ENCODE assay signal across 8 mouse cellular contexts in the genomic region with DNA sequence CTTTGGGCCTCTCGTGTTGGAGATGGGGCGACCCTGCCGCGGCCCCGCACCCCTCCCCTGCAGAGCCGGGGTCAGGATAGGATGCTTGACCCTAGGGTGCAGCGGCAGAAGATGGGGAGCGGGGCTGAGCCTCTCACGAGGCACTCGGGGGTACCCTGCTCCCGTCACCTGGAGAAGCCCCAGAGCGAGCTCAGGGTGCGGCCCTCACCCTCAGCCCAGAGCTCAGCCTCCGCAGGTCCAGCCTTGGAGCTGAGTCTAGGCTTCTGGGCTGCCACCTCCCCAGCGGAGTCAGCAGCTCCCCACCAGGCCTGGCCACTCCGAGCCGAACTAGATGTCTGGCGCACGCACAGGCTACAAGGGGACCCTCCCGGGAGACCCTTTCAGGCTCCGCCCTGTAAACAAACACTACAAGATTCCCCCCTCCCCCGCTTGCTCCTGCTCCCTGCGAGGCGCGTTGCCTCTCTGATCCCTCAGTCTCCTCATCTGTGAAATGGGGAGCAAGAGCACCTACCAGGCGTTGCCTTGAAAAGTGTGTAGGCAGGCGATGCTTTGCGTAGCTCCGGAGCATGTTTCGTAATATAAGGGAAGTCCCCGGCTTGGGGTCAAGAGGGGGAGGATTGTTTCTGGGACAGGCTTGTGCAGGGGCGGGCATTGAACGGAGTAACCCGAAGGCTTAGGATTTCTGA. TPM values are rescaled to one million over a fixed set of nuclear protein-coding genes. Genes with fewer than 3 reads are reported as not detected.
A peak's percentile ranks its signal among the peaks of the same experiment; 100 is the strongest.
DNase-seq lines count a peak whose midpoint lies in the region; ATAC-seq and TF ChIP-seq lines count a peak whose summit lies in the region.

No protein-coding gene starts in this region.

- peak overlapping the region; percentile 56 for H3K27ac ChIP-seq in intestine, embryonic 15.5 days

- peak; percentile 44 for ATAC-seq in intestine, embryonic 15.5 days

- H3K4me1 ChIP-seq in E14TG2a.4 (replicated peaks; ENCODE audit: low read depth, low read length): peaks cover 72% of the 10 kb centered on the region
- H3K4me1 ChIP-seq in intestine, embryonic 15.5 days (replicated peaks): peaks cover 34% of the 10 kb centered on the region

- 0 out of 2 replicates have a peak, but pooled peaks cover 3% of the 10 kb centered on the region for H3K36me3 ChIP-seq in E14TG2a.4 (ENCODE audit: insufficient read depth, low read length)
- H3K36me3 ChIP-seq in intestine, embryonic 15.5 days: no peaks in the 10 kb centered on the region

- 7% methylated on average over 34 of the region's 34 CpGs for WGBS in intestine, embryonic 15.5 days

- peak overlapping the region; percentile 87 for H3K4me2 ChIP-seq in intestine, embryonic 15.5 days (replicated peaks)

- H3K9me3 ChIP-seq in E14TG2a.4 (ENCODE audit: low read length): no peaks in the 10 kb centered on the region
- H3K9me3 ChIP-seq in intestine, embryonic 15.5 days: no peaks in the 10 kb centered on the region

- no peak for TF ChIP-seq CTCF in E14TG2a.4 (conservative IDR thresholded peaks at IDR 0.05; ENCODE audit: low read length)

- peak; percentile 66 to 85 for DNase-seq in adrenal gland, adult (ENCODE audit: inconsistent age in 2 of 2, low spot score in 1 of 2)
- DNase-seq in adrenal gland, adult 8-10 months: no peak
- DNase-seq in cerebellum, adult 9-10 months: peak; percentile 77
- peak; percentile 58 for DNase-seq in gastrocnemius, postnatal 10 days
- peak; percentile 73 for DNase-seq in lung, postnatal 25 days (ENCODE audit: low spot score)
- peak; percentile 55 for DNase-seq in retina, postnatal 1 day

- H3K9ac ChIP-seq in intestine, embryonic 15.5 days: peak overlapping the region; percentile 61

- no peaks in the 10 kb centered on the region for H3K27me3 ChIP-seq in E14TG2a.4 (ENCODE audit: insufficient read depth, low read length)
- H3K27me3 ChIP-seq in intestine, embryonic 15.5 days (replicated peaks): no peaks in the 10 kb centered on the region

- H3K4me3 ChIP-seq in E14TG2a.4 (replicated peaks; ENCODE audit: low read length): peak overlapping the region; percentile 97
- H3K4me3 ChIP-seq in intestine, embryonic 15.5 days (replicated peaks): peak overlapping the region; percentile 76

RNA-seq across cellular contexts. Expression of a gene that starts 7.9 kb away (rescaled TPM):
- total RNA-seq in adrenal gland, adult 8-10 months (2022): 10 to 100 TPM; 42.7 to 61.4 (median 51.8) TPM
- total RNA-seq in gastrocnemius, postnatal 10 days (2021): 10 to 100 TPM; 59.7 to 66.0 TPM
- polyA plus RNA-seq in intestine, embryonic 15.5 days (2015; fragmentation: Nextera tagmentation; extraction: Ambion mirVana): 14.0 and 15.7 TPM in 2 replicates

RNA-seq across cellular contexts. Expression of a gene that starts 14.2 kb away (rescaled TPM):
- total RNA-seq in adrenal gland, adult 8-10 months (2022): 10 to 100 TPM; 24.1 to 57.3 (median 40.1) TPM
- total RNA-seq in gastrocnemius, postnatal 10 days (2021): 1,000 to 10,000 TPM; 1,275 to 1,593 TPM
- 19.2 and 19.6 TPM in 2 replicates for polyA plus RNA-seq in intestine, embryonic 15.5 days (2015; fragmentation: Nextera tagmentation; extraction: Ambion mirVana)

RNA-seq across cellular contexts. Expression of a gene that starts 20.5 kb away (rescaled TPM):
- total RNA-seq in adrenal gland, adult 8-10 months (2022): 10 to 100 TPM in 3 of 4 experiments, 1 to 10 TPM in 1; 8.5 to 18.9 (median 13.8) TPM
- 10 to 100 TPM; 31.7 to 42.6 TPM for total RNA-seq in gastrocnemius, postnatal 10 days (2021)
- 16.4 and 18.8 TPM in 2 replicates for polyA plus RNA-seq in intestine, embryonic 15.5 days (2015; fragmentation: Nextera tagmentation; extraction: Ambion mirVana)

RNA-seq across cellular contexts. Expression of a gene that starts 31.9 kb away (rescaled TPM):
- not detected for total RNA-seq in adrenal gland, adult 8-10 months (2022)
- not detected for total RNA-seq in gastrocnemius, postnatal 10 days (2021)
- not detected in 2 replicates for polyA plus RNA-seq in intestine, embryonic 15.5 days (2015; fragmentation: Nextera tagmentation; extraction: Ambion mirVana)

RNA-seq across cellular contexts. Expression of a gene that starts 32.8 kb away (rescaled TPM):
- total RNA-seq in adrenal gland, adult 8-10 months (2022): under 1 TPM in 1 of 4 experiments, not detected in 3; 0.46 TPM
- total RNA-seq in gastrocnemius, postnatal 10 days (2021): not detected
- 0.56 and 0.69 TPM in 2 replicates for polyA plus RNA-seq in intestine, embryonic 15.5 days (2015; fragmentation: Nextera tagmentation; extraction: Ambion mirVana)

Comparison
In these comparisons a context has a peak if more than half of its experiments do, and no peak if none do; other contexts are left out.
1. RNA of a gene that starts 14.2 kb away (total RNA-seq): 1,275 to 1,593 TPM in gastrocnemius, postnatal 10 days; 24.1 to 57.3 TPM in adrenal gland, adult 8-10 months; every median in the first group is over 10 times any median in the second.